Mouse (Mus musculus) CH12.LX (cell line): ENCODE results near the gene Mrtfa. TPM values are rescaled to one million over a fixed set of nuclear protein-coding genes. Genes with fewer than 3 reads are reported as not detected.

Experiments
- DNase-seq: peaks from one replicate; pipeline ENCODE4 v3.0.0-alpha.2; 2013; ENCODE audit errors: extremely low read depth
- H3K27ac ChIP-seq: 2 replicates; pipeline ENCODE4 v1.5.1; 2012; ENCODE audit warnings: low read depth, mild to moderate bottlenecking, control low read depth, moderate library complexity; ENCODE audit not compliant: insufficient read depth
- H3K27me3 ChIP-seq: replicated peaks from 2 replicates; pipeline ENCODE3; 2012; ENCODE audit warnings: inconsistent platforms
- H3K36me3 ChIP-seq, 2 experiments: replicated peaks in 1 of 2; 2 replicates each; pipeline versions ENCODE3 to v1.6.1; 2012; ENCODE audit warnings: inconsistent platforms in 1 of 2, low read length in 1 of 2, mild to moderate bottlenecking in 1 of 2, mixed read lengths in 1 of 2, moderate library complexity in 1 of 2; ENCODE audit not compliant: control insufficient read depth in 1 of 2, insufficient read depth in 1 of 2
- H3K4me1 ChIP-seq, 2 experiments: 2 replicates each; pipeline ENCODE4 v1.6.1; 2012; ENCODE audit warnings: inconsistent platforms in 1 of 2, moderate library complexity in 1 of 2; ENCODE audit not compliant: insufficient read depth in 2 of 2, control insufficient read depth in 1 of 2
- H3K4me2 ChIP-seq: 2 replicates; pipeline ENCODE4 v1.6.1; 2012; ENCODE audit warnings: low read depth, mild to moderate bottlenecking, control low read depth; ENCODE audit not compliant: poor library complexity, insufficient read depth, severe bottlenecking
- H3K4me3 ChIP-seq, 3 experiments: fragments of 150-350 bp in 1 of 3; sonication (generic) in 1 of 3; replicated peaks in 1 of 3; 2 replicates each; pipeline versions ENCODE3 to v1.5.1; 2011 to 2012; ENCODE audit warnings: low read depth in 2 of 3, low read length in 2 of 3, mild to moderate bottlenecking in 2 of 3, moderate library complexity in 2 of 3, control low read depth in 1 of 3, improper control_type of control experiment in 1 of 3, inconsistent platforms in 1 of 3, mixed read lengths in 1 of 3; ENCODE audit not compliant: poor library complexity in 1 of 3
- H3K79me2 ChIP-seq: replicated peaks from 2 replicates; pipeline ENCODE4 v1.6.1; 2012; ENCODE audit warnings: mild to moderate bottlenecking, moderate library complexity; ENCODE audit not compliant: control insufficient read depth, poor library complexity, insufficient read depth, severe bottlenecking; ENCODE audit errors: extremely low read depth
- H3K9ac ChIP-seq: 2 replicates; pipeline ENCODE4 v1.6.1; 2012; ENCODE audit warnings: low read depth, mild to moderate bottlenecking, control low read depth, moderate library complexity; ENCODE audit not compliant: insufficient read depth
- H3K9me3 ChIP-seq: replicated peaks from 2 replicates; pipeline ENCODE3; 2012; ENCODE audit warnings: low read length, inconsistent platforms, mixed read lengths
- BHLHE40 ChIP-seq: IDR thresholded peaks from 2 replicates; pipeline ENCODE4 v1.6.1; 2011; ENCODE audit warnings: mild to moderate bottlenecking, low read depth, low read length, improper control_type of control experiment
- CHD1 ChIP-seq: IDR thresholded peaks from 2 replicates; pipeline ENCODE4 v1.6.1; 2012; ENCODE audit warnings: low read depth, low read length, improper control_type of control experiment, inconsistent platforms
- CHD2 ChIP-seq: IDR thresholded peaks from 2 replicates; pipeline ENCODE4 v1.6.1; 2011; ENCODE audit warnings: low read length, improper control_type of control experiment
- CTCF ChIP-seq, 2 experiments: IDR thresholded peaks in 1 of 2; conservative IDR thresholded peaks in 1 of 2; 2 replicates each; pipeline ENCODE4 v1.5.1; 2011 to 2012; ENCODE audit warnings: low read depth in 2 of 2, low read length in 2 of 2, improper control_type of control experiment in 1 of 2, inconsistent platforms in 1 of 2, mild to moderate bottlenecking in 1 of 2, moderate library complexity in 1 of 2
- E2F4 ChIP-seq: IDR thresholded peaks from 2 replicates; pipeline ENCODE4 v1.6.1; 2011; ENCODE audit warnings: low read depth, low read length, improper control_type of control experiment; ENCODE audit not compliant: insufficient replicate concordance
- ELF1 ChIP-seq: IDR thresholded peaks from 2 replicates; pipeline ENCODE4 v1.6.1; 2014; ENCODE audit warnings: low read depth, mild to moderate bottlenecking, inconsistent platforms, low read length, improper control_type of control experiment
- EP300 ChIP-seq: IDR thresholded peaks from 2 replicates; pipeline ENCODE4 v1.6.1; 2011; ENCODE audit warnings: low read length, improper control_type of control experiment
- ETS1 ChIP-seq: conservative IDR thresholded peaks from 2 replicates; pipeline ENCODE4 v1.6.1; 2012; ENCODE audit warnings: low read depth, mild to moderate bottlenecking, inconsistent platforms, low read length, improper control_type of control experiment, moderate library complexity
- GABPA ChIP-seq: IDR thresholded peaks from 2 replicates; pipeline ENCODE4 v1.6.1; 2012; ENCODE audit warnings: low read depth, low read length, improper control_type of control experiment, inconsistent platforms; ENCODE audit not compliant: insufficient replicate concordance
- HCFC1 ChIP-seq: IDR thresholded peaks from 2 replicates; pipeline ENCODE4 v1.6.1; 2012; ENCODE audit warnings: low read depth, mild to moderate bottlenecking, inconsistent platforms, low read length, improper control_type of control experiment
- IRF4 ChIP-seq: IDR thresholded peaks from 2 replicates; pipeline ENCODE4 v1.6.1; 2014; ENCODE audit warnings: low read depth, mild to moderate bottlenecking, inconsistent platforms, low read length, improper control_type of control experiment
- JUN ChIP-seq: IDR thresholded peaks from 2 replicates; pipeline ENCODE4 v1.6.1; 2011; ENCODE audit warnings: low read depth, mild to moderate bottlenecking, low read length, improper control_type of control experiment, moderate library complexity; ENCODE audit not compliant: insufficient read depth
- JUND ChIP-seq: conservative IDR thresholded peaks from 2 replicates; pipeline ENCODE4 v1.6.1; 2011; ENCODE audit warnings: low read depth, low read length, improper control_type of control experiment
- KAT2A ChIP-seq: IDR thresholded peaks from 2 replicates; pipeline ENCODE4 v1.6.1; 2012; ENCODE audit warnings: low read length, improper control_type of control experiment, inconsistent platforms; ENCODE audit not compliant: insufficient replicate concordance
- MAFK ChIP-seq: IDR thresholded peaks from 2 replicates; pipeline ENCODE4 v1.6.1; 2011; ENCODE audit warnings: low read length, improper control_type of control experiment; ENCODE audit not compliant: insufficient replicate concordance
- MAX ChIP-seq: IDR thresholded peaks from 2 replicates; pipeline ENCODE4 v1.6.1; 2011; ENCODE audit warnings: low read length, improper control_type of control experiment
- MAZ ChIP-seq: IDR thresholded peaks from 2 replicates; pipeline ENCODE4 v1.6.1; 2012; ENCODE audit warnings: low read depth, mild to moderate bottlenecking, inconsistent platforms, low read length, improper control_type of control experiment, moderate library complexity
- MEF2A ChIP-seq: IDR thresholded peaks from 2 replicates; pipeline ENCODE4 v1.6.1; 2014; ENCODE audit warnings: low read depth, mild to moderate bottlenecking, inconsistent platforms, low read length, improper control_type of control experiment, borderline replicate concordance
- MXI1 ChIP-seq: IDR thresholded peaks from 2 replicates; pipeline ENCODE4 v1.6.1; 2011; ENCODE audit warnings: mild to moderate bottlenecking, low read depth, low read length, improper control_type of control experiment
- MYC ChIP-seq: IDR thresholded peaks from 2 replicates; pipeline ENCODE4 v1.6.1; 2011; ENCODE audit warnings: low read depth, mild to moderate bottlenecking, improper control_type of control experiment, low read length
- NELFE ChIP-seq: IDR thresholded peaks from 2 replicates; pipeline ENCODE4 v1.6.1; 2011; ENCODE audit warnings: low read depth, low read length, improper control_type of control experiment
- NRF1 ChIP-seq: IDR thresholded peaks from 2 replicates; pipeline ENCODE4 v1.6.1; 2014; ENCODE audit warnings: low read depth, mild to moderate bottlenecking, inconsistent platforms, low read length, improper control_type of control experiment, moderate library complexity
- PAX5 ChIP-seq: IDR thresholded peaks from 2 replicates; pipeline ENCODE4 v1.6.1; 2012; ENCODE audit warnings: low read length, inconsistent platforms, mixed read lengths
- POLR2A ChIP-seq: IDR thresholded peaks from 2 replicates; pipeline ENCODE4 v1.6.1; 2011; ENCODE audit warnings: low read depth, mild to moderate bottlenecking, improper control_type of control experiment, low read length
- POLR2AphosphoS2 ChIP-seq: IDR thresholded peaks from 2 replicates; pipeline ENCODE4 v1.6.1; 2011; ENCODE audit warnings: low read depth, low read length, improper control_type of control experiment
- RAD21 ChIP-seq: IDR thresholded peaks from 2 replicates; pipeline ENCODE4 v1.6.1; 2011; ENCODE audit warnings: low read depth, mild to moderate bottlenecking, low read length, improper control_type of control experiment, moderate library complexity
- RCOR1 ChIP-seq: conservative IDR thresholded peaks from 2 replicates; pipeline ENCODE4 v1.6.1; 2012; ENCODE audit warnings: low read depth, mild to moderate bottlenecking, inconsistent platforms, low read length, improper control_type of control experiment
- SIN3A ChIP-seq: IDR thresholded peaks from 2 replicates; pipeline ENCODE4 v1.6.1; 2012; ENCODE audit warnings: low read length, improper control_type of control experiment, inconsistent platforms
- SMC3 ChIP-seq: IDR thresholded peaks from 2 replicates; pipeline ENCODE4 v1.6.1; 2011; ENCODE audit warnings: low read depth, low read length, improper control_type of control experiment
- TBP ChIP-seq: conservative IDR thresholded peaks from 2 replicates; pipeline ENCODE4 v1.6.1; 2011; ENCODE audit warnings: low read depth, low read length, improper control_type of control experiment
- TCF12 ChIP-seq: IDR thresholded peaks from 2 replicates; pipeline ENCODE4 v1.6.1; 2014; ENCODE audit warnings: low read depth, mild to moderate bottlenecking, inconsistent platforms, low read length, improper control_type of control experiment
- UBTF ChIP-seq: IDR thresholded peaks from 2 replicates; pipeline ENCODE4 v1.6.1; 2012; ENCODE audit warnings: low read depth, mild to moderate bottlenecking, inconsistent platforms, low read length, improper control_type of control experiment, moderate library complexity
- USF1 ChIP-seq: IDR thresholded peaks from 2 replicates; pipeline ENCODE4 v1.6.1; 2014; ENCODE audit warnings: low read depth, mild to moderate bottlenecking, inconsistent platforms, low read length, improper control_type of control experiment
- USF2 ChIP-seq: conservative IDR thresholded peaks from 2 replicates; pipeline ENCODE4 v1.6.1; 2011; ENCODE audit warnings: low read depth, low read length, improper control_type of control experiment
- ZC3H11A ChIP-seq: IDR thresholded peaks from 2 replicates; pipeline ENCODE4 v1.6.1; 2012; ENCODE audit warnings: low read depth, mild to moderate bottlenecking, inconsistent platforms, low read length, improper control_type of control experiment
- ZKSCAN1 ChIP-seq: IDR thresholded peaks from 2 replicates; pipeline ENCODE4 v1.6.1; 2012; ENCODE audit warnings: low read depth, inconsistent platforms, low read length, improper control_type of control experiment, borderline replicate concordance
- ZMIZ1 ChIP-seq: IDR thresholded peaks from 2 replicates; pipeline ENCODE4 v1.6.1; 2012; ENCODE audit warnings: low read depth, mild to moderate bottlenecking, inconsistent platforms, low read length, improper control_type of control experiment
- ZNF384 ChIP-seq: IDR thresholded peaks from 2 replicates; pipeline ENCODE4 v1.6.1; 2012; ENCODE audit warnings: low read depth, low read length, improper control_type of control experiment, inconsistent platforms
- dilution Hi-C: fragments of 300-500 bp; cut with MboI; formaldehyde crosslinking; loops from 2 replicates; pipeline ENCODE4 v1.14.3; 2020; ENCODE audit warnings: low sequenced_read_pairs; ENCODE audit not compliant: extremely low pct_unique_long_range_greater_than_20kb, extremely low pct_ligation_motif_present
- in situ Hi-C: fragments of 300-500 bp; cut with MboI; formaldehyde crosslinking; loops from 3 replicates; pipeline ENCODE4 v1.14.3; 2019; ENCODE audit warnings: low sequenced_read_pairs, low pct_ligation_motif_present, low pct_unique_long_range_greater_than_20kb, mixed read lengths
- polyA plus RNA-seq: library from polyadenylated mRNA; unstranded; fragments of >175 nt; gene quantifications from 2 replicates; pipeline ENCODE4 v1.2.1, GENCODE M21; 2012; ENCODE audit warnings: low read depth; ENCODE audit not compliant: insufficient read length
- total RNA-seq, 2 experiments: library from RNA; depleted of rRNA; stranded (reverse); fragments of 300-350 nt in 1 of 2; fragments of >200 nt in 1 of 2; gene quantifications; 2 replicates each; pipeline ENCODE4 v1.2.3; 2012 to 2014

Gene Mrtfa
- total and polyA plus RNA-seq, 3 experiments, result 4.6 to 23.2 (median 8.2) TPM

GRCm38 (mm10) chr15:81044446-81044845 is 146.1 kb downstream of the Mrtfa start:
- peak overlapping the region; percentile 81 for H3K27ac ChIP-seq
- in situ Hi-C loops (no loop called here), dilution Hi-C loops (no loop called here)
- peaks cover 0 to 39% of the 10 kb centered on the region in 2 experiments for H3K36me3 ChIP-seq
- H3K9me3 ChIP-seq, result no peaks in the 10 kb centered on the region
- no peaks in the 10 kb centered on the region for H3K27me3 ChIP-seq
- peak overlapping the region; percentile 49 to 60 (median 54) for H3K4me3 ChIP-seq
- H3K79me2 ChIP-seq, result no peaks in the 10 kb centered on the region
- peak overlapping the region; percentile 18; the same call in 1 of the 2 replicates for H3K9ac ChIP-seq
- H3K4me1 ChIP-seq, result peaks cover 10 to 68% of the 10 kb centered on the region in 2 experiments
- DNase-seq, result peak; percentile 79
- peak overlapping the region; percentile 48 for H3K4me2 ChIP-seq
- TF ChIP-seq MAX (no peak), ETS1 (no peak), GABPA (no peak), SMC3 (no peak), KAT2A (no peak), CHD1 (no peak), PAX5 (no peak), POLR2AphosphoS2 (no peak), E2F4 (no peak), TBP (peak; percentile 77), HCFC1 (no peak), ELF1 (peak; percentile 44; the same call in 1 of the 2 replicates), RCOR1 (no peak), NELFE (0 out of 2 replicates have a peak, but pooled peaks have one; percentile 22), MEF2A (no peak), BHLHE40 (no peak), JUND (no peak), ZMIZ1 (no peak), POLR2A (peak; percentile 49), TCF12 (0 out of 2 replicates have a peak, but pooled peaks have one; percentile 7), MAFK (no peak), RAD21 (no peak), CTCF (conservative IDR thresholded peaks at IDR 0.05 in 1 of 2, IDR thresholded peaks at IDR 0.05 in 1 of 2; ENCODE audit: low read depth in 2 of 2, low read length in 2 of 2) (no peak), SIN3A (peak; percentile 32; the same call in 1 of the 2 replicates), JUN (no peak), ZNF384 (no peak), ZC3H11A (no peak), NRF1 (no peak), UBTF (no peak), MAZ (no peak), USF2 (no peak), IRF4 (no peak; the same call in 1 of the 2 replicates), USF1 (no peak), CHD2 (no peak), ZKSCAN1 (no peak), MYC (peak; percentile 20; the same call in 1 of the 2 replicates), MXI1 (no peak), EP300 (no peak)
